Mouse (Mus musculus) stomach, postnatal 0 days (tissue): Measurements from ENCODE around the gene Cyp2d10. TPM values are rescaled to one million over a fixed set of nuclear protein-coding genes. Genes with fewer than 3 reads are reported as not detected.

Experiments used
- ATAC-seq: fragments of 200-750 bp; cut with Nextera tagmentation; 2 replicates; pipeline ENCODE4 v1.8.0; 2017; ENCODE audit not compliant: low FRiP score, low TSS enrichment
- DNase-seq: peaks from one replicate; pipeline ENCODE4 v3.0.0-alpha.2; 2016; ENCODE audit warnings: low spot score
- H3K27ac ChIP-seq: fragments of 300-500 bp; sonication (generic); replicated peaks from 2 replicates; pipeline ENCODE4 v1.5.1; 2014; ENCODE audit warnings: mild to moderate bottlenecking, control low read depth
- H3K27me3 ChIP-seq: fragments of 300-500 bp; sonication (generic); 2 replicates; pipeline ENCODE4 v1.6.1; 2014; ENCODE audit warnings: low read length; ENCODE audit not compliant: control insufficient read depth, insufficient read depth
- H3K36me3 ChIP-seq: fragments of 300-500 bp; sonication (generic); 2 replicates; pipeline ENCODE4 v1.6.1; 2014; ENCODE audit warnings: low read length, mixed read lengths; ENCODE audit not compliant: control insufficient read depth, insufficient read depth
- H3K4me1 ChIP-seq: fragments of 300-500 bp; sonication (generic); replicated peaks from 2 replicates; pipeline ENCODE4 v1.6.1; 2014; ENCODE audit warnings: antibody characterized with exemption; ENCODE audit not compliant: control insufficient read depth, insufficient read depth
- H3K4me2 ChIP-seq: fragments of 300-500 bp; sonication (generic); replicated peaks from 2 replicates; pipeline ENCODE4 v1.6.1; 2014; ENCODE audit warnings: low read depth, mild to moderate bottlenecking, control low read depth, moderate library complexity
- H3K4me3 ChIP-seq: fragments of 300-500 bp; sonication (generic); 2 replicates; pipeline ENCODE4 v1.5.1; 2014; ENCODE audit warnings: low read depth, low read length, control low read depth
- H3K9ac ChIP-seq: fragments of 300-500 bp; sonication (generic); 2 replicates; pipeline ENCODE4 v1.6.1; 2014; ENCODE audit warnings: mild to moderate bottlenecking, low read length, control low read depth, mixed read lengths
- H3K9me3 ChIP-seq: fragments of 300-500 bp; sonication (generic); 2 replicates; pipeline ENCODE4 v1.6.1; 2016; ENCODE audit warnings: low read length; ENCODE audit not compliant: control insufficient read depth
- CTCF ChIP-seq: IDR thresholded peaks from 2 replicates; pipeline ENCODE4 v1.5.1; 2016; ENCODE audit warnings: antibody characterized with exemption, low read depth, mild to moderate bottlenecking, moderate library complexity
- EP300 ChIP-seq: optimal IDR thresholded peaks from 2 replicates; pipeline ENCODE3; 2016; ENCODE audit warnings: antibody characterized with exemption
- WGBS: fragments of 180-500 bp; shearing (Covaris S2); extraction: QIAGEN DNeasy Blood & Tissue Kit; methylation state at CpG from one replicate; pipeline ENCODE4 v1.1.7; 2014; 5-methylcytosine and 5-hydroxymethylcytosine counted together
- polyA plus RNA-seq: library from polyadenylated mRNA; unstranded; fragments of >200 nt; fragmentation: Nextera tagmentation; extraction: Ambion mirVana; gene quantifications from 2 replicates; pipeline ENCODE4 v1.2.1, GENCODE M21; 2015

The Cyp2d10 gene
- polyA plus RNA-seq, 1 experiment from 2014 or later, result 2.1 TPM

- ATAC-seq (no peak), DNase-seq (no peak)
- no peak within 1 kb of the TSS for H3K4me3 ChIP-seq
- H3K9ac ChIP-seq, result no peak within 1 kb of the TSS
- no peaks in the 10 kb centered on the region for H3K27me3 ChIP-seq
- H3K4me2 ChIP-seq, result no peak within 1 kb of the TSS
- H3K9me3 ChIP-seq, result no peaks in the 10 kb centered on the region
- H3K36me3 ChIP-seq, result no peaks in the 10 kb centered on the region
- H3K27ac ChIP-seq, result no peak within 1 kb of the TSS
- TF ChIP-seq EP300, result no peak
- no peak for TF ChIP-seq CTCF
- no peaks in the 10 kb centered on the region for H3K4me1 ChIP-seq
Observed at GRCm38 (mm10) chr15:82433137-82433536, 26.1 kb upstream of the Cyp2d10 start, which contains the start of gene Cyp2d9. Gene Cyp2d9 (plus strand): TSS chr15:82433437.

GRCm38 (mm10) chr15:82423471-82423870 is 16.5 kb upstream of the Cyp2d10 start:
- Histone ChIP-seq H3K27ac (no peak overlapping the region), H3K36me3 (no peaks in the 10 kb centered on the region), H3K4me2 (no peak overlapping the region), H3K27me3 (no peaks in the 10 kb centered on the region), H3K4me3 (no peak overlapping the region), H3K9me3 (no peaks in the 10 kb centered on the region), H3K9ac (no peak overlapping the region), H3K4me1 (no peaks in the 10 kb centered on the region)
- DNase-seq (no peak), ATAC-seq (no peak)
- 76% methylated on average over 3 of the region's 3 CpGs for WGBS
- TF ChIP-seq CTCF, result no peak

GRCm38 (mm10) chr15:82422935-82423334 is 15.9 kb upstream of the Cyp2d10 start:
- 73% methylated on average over 4 of the region's 4 CpGs for WGBS
- ATAC-seq, result no peak
- Histone ChIP-seq H3K9me3 (no peaks in the 10 kb centered on the region), H3K36me3 (no peaks in the 10 kb centered on the region), H3K9ac (no peak overlapping the region), H3K4me2 (no peak overlapping the region), H3K27me3 (no peaks in the 10 kb centered on the region), H3K4me3 (no peak overlapping the region), H3K27ac (no peak overlapping the region), H3K4me1 (no peaks in the 10 kb centered on the region)
- no peak for TF ChIP-seq CTCF
- no peak for DNase-seq

- no peak overlapping the region for H3K4me2 ChIP-seq
- no peak for ATAC-seq
- 61% methylated on average over 1 of the region's 1 CpGs for WGBS
Observed at GRCm38 (mm10) chr15:82418616-82419015, 11.6 kb upstream of the Cyp2d10 start.

GRCm38 (mm10) chr15:82416797-82417789 is 10.1 kb upstream of the Cyp2d10 start:
- H3K27ac ChIP-seq, result peak overlapping the region; percentile 40; the same call in 1 of the 2 replicates
- WGBS, result 27% methylated on average over 16 of the region's 16 CpGs
- ATAC-seq, result peak; percentile 97

More at GRCm38 (mm10) chr15:82418616-82419015, 11.6 kb upstream of the Cyp2d10 start:
- Histone ChIP-seq H3K27ac (no peak overlapping the region), H3K9me3 (no peaks in the 10 kb centered on the region), H3K9ac (no peak overlapping the region), H3K4me1 (no peaks in the 10 kb centered on the region), H3K27me3 (no peaks in the 10 kb centered on the region), H3K36me3 (no peaks in the 10 kb centered on the region), H3K4me3 (no peak overlapping the region)
- no peak for DNase-seq
- no peak for TF ChIP-seq CTCF
- no peak for TF ChIP-seq EP300

GRCm38 (mm10) chr15:82407536-82407935 is 541 bp upstream of the Cyp2d10 start:
- no peak for TF ChIP-seq CTCF
- TF ChIP-seq EP300, result no peak
- Histone ChIP-seq H3K4me1 (no peaks in the 10 kb centered on the region), H3K27ac (no peak overlapping the region), H3K4me2 (no peak overlapping the region), H3K9ac (no peak overlapping the region), H3K27me3 (no peaks in the 10 kb centered on the region), H3K4me3 (no peak overlapping the region), H3K9me3 (no peaks in the 10 kb centered on the region), H3K36me3 (no peaks in the 10 kb centered on the region)
- ATAC-seq (no peak), DNase-seq (no peak)
- WGBS, result 80% methylated on average over 4 of the region's 4 CpGs

More at GRCm38 (mm10) chr15:82416797-82417789, 10.1 kb upstream of the Cyp2d10 start:
- TF ChIP-seq CTCF (peak; percentile 93), EP300 (no peak)
- Histone ChIP-seq H3K9ac (peak overlapping the region; percentile 45; the same call in 1 of the 2 replicates), H3K4me2 (0 out of 2 replicates have a peak overlapping the region, but pooled peaks have one; percentile 20), H3K9me3 (no peaks in the 10 kb centered on the region), H3K4me1 (no peaks in the 10 kb centered on the region), H3K27me3 (no peaks in the 10 kb centered on the region), H3K4me3 (no peak overlapping the region), H3K36me3 (no peaks in the 10 kb centered on the region)
- peak; percentile 86 for DNase-seq
